Mouse (Mus musculus) limb, embryonic 12.5 days (tissue): ENCODE measurements around the gene Camkmt. TPM values are rescaled to one million over a fixed set of nuclear protein-coding genes. Genes with fewer than 3 reads are reported as not detected.

Source experiments
- ATAC-seq: fragments of 200-750 bp; cut with Nextera tagmentation; 2 replicates; pipeline ENCODE4 v1.8.0; 2017; ENCODE audit warnings: low read depth, moderate TSS enrichment; ENCODE audit not compliant: insufficient number of reproducible peaks, insufficient read depth, low FRiP score, low TSS enrichment
- H3K27ac ChIP-seq: fragments of 300-500 bp; sonication (generic); 2 replicates; pipeline ENCODE4 v1.5.1; 2016; ENCODE audit warnings: mild to moderate bottlenecking, moderate library complexity
- H3K27me3 ChIP-seq: fragments of 300-500 bp; sonication (generic); 2 replicates; pipeline ENCODE4 v1.6.1; 2016; ENCODE audit warnings: mild to moderate bottlenecking, moderate library complexity
- H3K36me3 ChIP-seq: fragments of 300-500 bp; sonication (generic); 2 replicates; pipeline ENCODE4 v1.6.1; 2016; ENCODE audit warnings: mild to moderate bottlenecking, moderate library complexity
- H3K4me1 ChIP-seq: fragments of 300-500 bp; sonication (generic); replicated peaks from 2 replicates; pipeline ENCODE4 v1.6.1; 2016
- H3K4me2 ChIP-seq: fragments of 300-500 bp; sonication (generic); 2 replicates; pipeline ENCODE4 v1.6.1; 2016; ENCODE audit warnings: mild to moderate bottlenecking, moderate library complexity
- H3K4me3 ChIP-seq: fragments of 300-500 bp; sonication (generic); replicated peaks from 2 replicates; pipeline ENCODE4 v1.5.1; 2016; ENCODE audit warnings: mild to moderate bottlenecking
- H3K9ac ChIP-seq: fragments of 300-500 bp; sonication (generic); replicated peaks from 2 replicates; pipeline ENCODE4 v1.6.1; 2016; ENCODE audit warnings: mild to moderate bottlenecking, moderate library complexity
- H3K9me3 ChIP-seq: fragments of 300-500 bp; sonication (generic); 2 replicates; pipeline ENCODE4 v1.6.1; 2016; ENCODE audit warnings: mild to moderate bottlenecking, moderate library complexity
- WGBS: fragments of 180-500 bp; shearing (Covaris S2); methylation state at CpG from one replicate; pipeline ENCODE4 v1.1.7; 2016; 5-methylcytosine and 5-hydroxymethylcytosine counted together
- polyA plus RNA-seq: library from polyadenylated mRNA; unstranded; fragments of >200 nt; fragmentation: Nextera tagmentation; extraction: Ambion mirVana; gene quantifications from 2 replicates; pipeline ENCODE4 v1.2.1, GENCODE M21; 2016

Camkmt gene
- polyA plus RNA-seq: 13.0 and 14.3 TPM in 2 replicates

DNA sequence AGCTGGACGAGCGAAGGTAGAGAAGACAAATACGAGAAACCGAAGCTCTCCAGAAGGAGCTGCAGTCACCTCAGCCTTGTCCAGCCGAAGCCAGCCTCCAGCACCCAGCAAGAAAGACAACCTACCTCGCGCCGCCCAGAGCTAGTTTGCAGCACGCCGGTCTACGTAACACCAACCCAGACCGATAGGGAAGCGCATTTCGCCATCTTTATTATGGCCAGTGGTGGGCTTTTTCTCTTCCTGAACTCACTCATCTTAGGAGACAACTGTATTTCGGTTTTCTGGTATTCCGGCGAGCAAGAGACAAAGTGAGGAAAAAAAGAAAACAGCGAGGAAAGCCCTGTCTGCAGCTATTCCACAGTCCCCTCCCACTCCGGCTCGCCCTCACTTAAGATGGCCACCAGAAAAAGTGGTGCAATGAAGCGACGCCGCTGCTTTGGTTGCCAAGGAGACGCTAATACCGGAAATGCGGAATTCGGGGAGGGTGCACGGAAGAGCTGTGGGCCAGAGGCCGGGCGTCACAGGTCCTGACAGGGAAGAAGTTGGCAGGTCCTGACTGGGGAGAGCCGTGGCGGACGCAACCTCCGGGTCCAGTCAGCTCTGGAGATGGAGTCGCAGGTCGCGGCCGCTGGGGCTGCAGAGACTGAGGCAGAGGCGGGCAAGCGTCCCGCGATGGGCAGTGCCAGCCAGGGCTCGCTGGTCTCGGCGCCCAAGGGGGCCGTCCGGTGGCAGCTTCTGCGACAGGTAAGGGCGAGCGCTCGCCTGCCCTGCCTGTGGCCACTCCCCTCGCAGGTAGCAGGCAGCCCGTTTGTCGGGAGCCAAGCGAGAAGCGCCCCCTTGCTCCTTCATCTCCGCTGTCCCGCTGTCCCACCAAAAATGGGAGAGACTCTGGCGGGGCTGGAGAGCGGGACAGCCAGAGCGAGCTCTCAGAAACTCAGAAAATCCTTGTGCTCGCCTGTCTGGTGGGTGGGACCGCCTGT, at the start of gene Camkmt, which contains the start of gene Prepl:
Gene Camkmt, plus strand, starts transcription at position 433 of the 980 bp plus-strand sequence.
Gene Prepl, minus strand, starts transcription at position 122 of the 980 bp plus-strand sequence.
- peak within 1 kb of the TSS; percentile 85 for H3K27ac ChIP-seq
- peak within 1 kb of the TSS; percentile 68 for H3K9ac ChIP-seq
- peak within 1 kb of the TSS; percentile 66 for H3K4me2 ChIP-seq
- peak; percentile 98 for ATAC-seq
- H3K4me3 ChIP-seq: peak within 1 kb of the TSS; percentile 85
- peaks cover 15% of the 10 kb centered on the region for H3K4me1 ChIP-seq
- H3K36me3 ChIP-seq: no peaks in the 10 kb centered on the region
- no peaks in the 10 kb centered on the region for H3K27me3 ChIP-seq
- no peaks in the 10 kb centered on the region for H3K9me3 ChIP-seq
- WGBS: under 1% methylated on average over 61 of the region's 63 CpGs

DNA sequence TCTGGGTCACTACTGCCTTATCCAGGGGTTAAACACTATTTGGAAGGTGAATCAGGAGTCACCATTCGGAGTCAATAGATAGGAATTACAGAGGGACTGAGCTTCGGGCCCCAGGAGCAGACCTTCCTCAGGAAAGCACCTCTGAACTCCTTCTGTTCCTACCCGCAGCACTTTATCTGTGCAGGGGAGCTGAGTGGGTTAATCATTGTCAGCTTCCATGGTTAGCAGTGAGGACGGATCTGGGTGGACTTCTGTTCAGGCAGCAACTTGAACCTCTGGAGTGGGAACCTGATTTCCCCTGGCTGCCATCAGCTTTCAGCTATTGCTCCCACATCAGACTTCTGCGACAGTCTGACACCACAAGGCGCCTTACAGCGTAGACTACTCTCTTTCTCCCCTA, 49.4 kb upstream of the Camkmt start:
- H3K4me1 ChIP-seq: no peaks in the 10 kb centered on the region
- H3K27ac ChIP-seq: no peak overlapping the region
- no peak overlapping the region for H3K9ac ChIP-seq
- H3K36me3 ChIP-seq: no peaks in the 10 kb centered on the region
- no peaks in the 10 kb centered on the region for H3K27me3 ChIP-seq
- no peak for ATAC-seq
- H3K9me3 ChIP-seq: no peaks in the 10 kb centered on the region
- WGBS: 78% methylated on average over 7 of the region's 7 CpGs
- H3K4me3 ChIP-seq: no peak overlapping the region
- no peak overlapping the region for H3K4me2 ChIP-seq

DNA sequence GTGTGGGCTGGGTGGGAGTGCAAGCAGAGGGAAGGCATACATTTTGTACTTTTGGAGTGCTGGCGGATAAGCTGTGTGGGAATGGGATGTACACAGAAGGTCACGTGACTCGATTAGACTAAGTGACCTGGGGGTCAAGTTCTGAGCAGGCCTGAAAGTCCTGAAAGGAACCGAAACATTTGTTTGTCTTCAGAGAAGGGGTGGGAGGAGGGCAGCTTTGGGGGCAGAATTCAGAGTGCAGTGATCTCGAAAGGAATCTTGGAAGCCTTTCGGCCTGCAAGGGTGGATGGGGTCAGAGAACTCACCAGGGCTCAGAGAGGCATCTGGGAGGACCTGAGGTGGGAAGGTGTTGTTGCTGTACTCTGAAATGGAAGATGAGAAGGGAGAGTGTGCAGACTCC, 47.9 kb upstream of the Camkmt start:
- H3K36me3 ChIP-seq: no peaks in the 10 kb centered on the region
- no peak overlapping the region for H3K9ac ChIP-seq
- WGBS: 87% methylated on average over 6 of the region's 6 CpGs
- H3K27ac ChIP-seq: no peak overlapping the region
- no peak overlapping the region for H3K4me2 ChIP-seq
- H3K27me3 ChIP-seq: no peaks in the 10 kb centered on the region
- ATAC-seq: no peak
- H3K4me1 ChIP-seq: no peaks in the 10 kb centered on the region
- H3K9me3 ChIP-seq: no peaks in the 10 kb centered on the region
- no peak overlapping the region for H3K4me3 ChIP-seq

- Histone ChIP-seq H3K4me1 (no peaks in the 10 kb centered on the region), H3K9me3 (no peaks in the 10 kb centered on the region), H3K36me3 (no peaks in the 10 kb centered on the region), H3K27me3 (no peaks in the 10 kb centered on the region), H3K27ac (no peak overlapping the region), H3K4me2 (no peak overlapping the region), H3K4me3 (no peak overlapping the region), H3K9ac (no peak overlapping the region)
- no peak for ATAC-seq
- 81% methylated on average over 6 of the region's 6 CpGs for WGBS
Observed at GRCm38 (mm10) chr17:85043404-85043816, 46.9 kb upstream of the Camkmt start.

- Histone ChIP-seq H3K4me2 (no peak overlapping the region), H3K36me3 (no peaks in the 10 kb centered on the region), H3K4me3 (no peak overlapping the region), H3K27ac (no peak overlapping the region), H3K27me3 (no peaks in the 10 kb centered on the region), H3K9ac (no peak overlapping the region), H3K9me3 (no peaks in the 10 kb centered on the region), H3K4me1 (no peaks in the 10 kb centered on the region)
- no peak for ATAC-seq
- 89% methylated on average over 5 of the region's 5 CpGs for WGBS
Observed at GRCm38 (mm10) chr17:85044466-85044865, 45.9 kb upstream of the Camkmt start.

DNA sequence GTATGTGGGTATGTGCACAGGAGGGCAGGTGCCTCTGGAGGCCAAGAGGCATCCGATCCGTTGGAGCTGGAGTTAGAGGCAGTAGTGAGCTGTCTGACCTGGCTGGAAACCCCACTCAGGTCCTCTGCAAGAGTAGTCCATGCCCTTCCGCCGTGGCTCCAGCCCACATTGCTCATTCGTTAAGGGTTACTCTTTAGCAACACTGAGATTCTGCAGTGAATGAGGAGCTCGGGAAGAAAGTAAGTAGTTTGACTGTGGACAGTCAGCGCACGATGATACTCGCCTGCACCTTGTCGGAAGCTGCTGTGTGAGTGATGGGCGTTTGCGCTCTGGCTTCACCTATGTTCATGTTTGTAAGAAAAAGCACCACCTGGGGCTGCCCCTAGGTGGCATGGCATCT, 45.2 kb upstream of the Camkmt start:
- Histone ChIP-seq H3K4me2 (no peak overlapping the region), H3K27ac (no peak overlapping the region), H3K9ac (no peak overlapping the region), H3K4me3 (no peak overlapping the region), H3K4me1 (no peaks in the 10 kb centered on the region), H3K9me3 (no peaks in the 10 kb centered on the region), H3K27me3 (no peaks in the 10 kb centered on the region), H3K36me3 (no peaks in the 10 kb centered on the region)
- WGBS: 86% methylated on average over 12 of the region's 12 CpGs
- no peak for ATAC-seq

DNA sequence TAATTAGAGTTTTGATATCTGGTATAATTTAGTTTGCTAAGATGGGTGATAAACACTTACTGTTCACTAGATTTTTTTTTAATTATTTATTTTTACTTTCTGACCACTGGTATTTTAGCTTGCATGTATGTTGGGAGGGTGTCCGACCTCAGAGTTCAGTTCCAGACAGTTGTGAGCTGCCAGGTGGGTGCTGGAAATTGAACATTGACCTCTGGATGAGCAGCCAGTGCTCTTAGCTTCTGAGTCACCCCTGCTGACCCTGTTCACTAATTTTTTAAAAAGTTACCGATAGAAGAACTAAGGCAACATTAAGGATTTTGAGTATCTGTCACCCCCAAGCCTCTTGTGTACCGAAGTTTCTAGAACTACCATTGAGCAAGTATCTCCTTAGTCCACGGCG, 42.0 kb upstream of the Camkmt start:
- WGBS: 93% methylated on average over 5 of the region's 5 CpGs
- Histone ChIP-seq H3K4me2 (no peak overlapping the region), H3K27me3 (no peaks in the 10 kb centered on the region), H3K4me3 (no peak overlapping the region), H3K9ac (no peak overlapping the region), H3K36me3 (no peaks in the 10 kb centered on the region), H3K27ac (no peak overlapping the region), H3K4me1 (no peaks in the 10 kb centered on the region), H3K9me3 (no peaks in the 10 kb centered on the region)
- no peak for ATAC-seq

DNA sequence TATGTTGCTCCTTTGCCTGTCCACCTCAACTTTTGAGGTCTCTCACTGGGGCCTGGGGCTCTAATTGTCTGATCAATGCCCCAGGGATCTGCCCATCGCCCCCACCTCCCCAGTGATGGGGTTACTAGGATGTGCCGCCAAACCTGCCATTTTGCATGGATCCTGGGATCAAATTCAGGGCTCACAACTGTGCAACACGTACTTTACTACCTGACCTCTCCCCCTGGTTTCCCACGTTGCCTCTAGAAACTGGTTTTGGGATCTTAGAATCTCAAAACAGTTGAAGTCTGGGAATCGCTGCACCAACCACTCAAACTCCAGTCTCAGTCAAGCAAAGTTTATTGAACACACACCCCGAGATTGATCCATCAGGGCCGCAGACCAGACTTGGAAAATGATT, 32.1 kb upstream of the Camkmt start:
- 86% methylated on average over 7 of the region's 7 CpGs for WGBS
- H3K9me3 ChIP-seq: no peaks in the 10 kb centered on the region
- no peak overlapping the region for H3K9ac ChIP-seq
- no peak overlapping the region for H3K27ac ChIP-seq
- H3K36me3 ChIP-seq: peaks cover 11% of the 10 kb centered on the region
- no peak for ATAC-seq
- H3K4me2 ChIP-seq: no peak overlapping the region
- no peaks in the 10 kb centered on the region for H3K4me1 ChIP-seq
- H3K4me3 ChIP-seq: no peak overlapping the region
- H3K27me3 ChIP-seq: no peaks in the 10 kb centered on the region

DNA sequence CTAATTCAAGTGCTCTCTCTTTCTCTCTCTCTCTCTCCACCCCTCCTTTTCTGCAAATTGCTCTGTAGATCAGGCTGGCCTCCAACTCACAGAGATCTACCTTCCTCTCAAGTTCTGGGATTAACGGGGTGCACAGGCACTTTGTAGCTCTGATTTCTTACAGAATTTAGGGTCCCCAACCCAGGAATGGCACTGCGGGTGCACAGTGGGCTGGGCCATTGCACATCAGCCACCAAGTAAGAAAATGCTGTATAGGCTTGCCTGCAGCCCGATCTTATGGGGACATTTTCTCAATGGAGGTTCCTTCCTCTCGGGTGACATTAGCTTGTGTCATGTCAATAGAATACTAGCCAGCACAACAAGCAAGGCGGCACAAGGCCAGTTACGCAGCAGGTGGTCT, 31.2 kb upstream of the Camkmt start:
- no peaks in the 10 kb centered on the region for H3K9me3 ChIP-seq
- peaks cover 19% of the 10 kb centered on the region for H3K36me3 ChIP-seq
- WGBS: 91% methylated on average over 6 of the region's 6 CpGs
- H3K4me3 ChIP-seq: no peak overlapping the region
- H3K9ac ChIP-seq: no peak overlapping the region
- no peak overlapping the region for H3K4me2 ChIP-seq
- no peaks in the 10 kb centered on the region for H3K27me3 ChIP-seq
- H3K27ac ChIP-seq: no peak overlapping the region
- no peaks in the 10 kb centered on the region for H3K4me1 ChIP-seq
- ATAC-seq: no peak

- Histone ChIP-seq H3K36me3 (peaks cover 59% of the 10 kb centered on the region), H3K9me3 (no peaks in the 10 kb centered on the region), H3K9ac (no peak overlapping the region), H3K4me3 (no peak overlapping the region), H3K27me3 (no peaks in the 10 kb centered on the region), H3K4me1 (no peaks in the 10 kb centered on the region), H3K4me2 (no peak overlapping the region), H3K27ac (no peak overlapping the region)
- ATAC-seq: no peak
- WGBS: 93% methylated on average over 7 of the region's 7 CpGs
Observed at GRCm38 (mm10) chr17:85063560-85063959, 26.8 kb upstream of the Camkmt start.

DNA sequence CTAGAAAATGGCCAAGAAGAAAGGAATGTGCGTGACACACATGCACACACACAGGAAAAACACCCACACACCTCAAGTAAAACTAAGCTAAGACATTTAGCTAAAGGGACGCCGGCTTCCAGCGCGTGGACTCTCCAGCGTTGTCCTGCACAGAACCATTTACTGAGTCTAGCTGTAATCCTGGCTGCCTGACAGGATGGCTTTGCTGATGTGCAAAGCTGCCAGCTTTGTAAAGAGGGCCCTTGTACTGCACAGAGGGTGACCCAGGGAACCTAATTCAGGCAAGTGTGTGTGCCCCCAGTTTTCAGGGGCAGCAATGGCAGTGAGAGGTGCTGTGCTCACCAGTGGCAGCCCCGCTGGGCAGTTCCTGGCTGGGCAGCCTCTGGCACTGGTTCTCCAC, 23.0 kb upstream of the Camkmt start:
- Histone ChIP-seq H3K27ac (no peak overlapping the region), H3K4me2 (no peak overlapping the region), H3K9ac (no peak overlapping the region), H3K27me3 (no peaks in the 10 kb centered on the region), H3K9me3 (no peaks in the 10 kb centered on the region), H3K4me1 (peaks cover 1% of the 10 kb centered on the region), H3K36me3 (peaks cover 91% of the 10 kb centered on the region), H3K4me3 (no peak overlapping the region)
- ATAC-seq: no peak
- 96% methylated on average over 7 of the region's 7 CpGs for WGBS
